Mouse (Mus musculus): ENCODE results near the gene Gm13757. TPM values are rescaled to one million over a fixed set of nuclear protein-coding genes. Genes with fewer than 3 reads are reported as not detected.

Gm13757 gene
- not detected in 2 replicates for polyA plus RNA-seq (2012; rRNA removed)

DNA sequence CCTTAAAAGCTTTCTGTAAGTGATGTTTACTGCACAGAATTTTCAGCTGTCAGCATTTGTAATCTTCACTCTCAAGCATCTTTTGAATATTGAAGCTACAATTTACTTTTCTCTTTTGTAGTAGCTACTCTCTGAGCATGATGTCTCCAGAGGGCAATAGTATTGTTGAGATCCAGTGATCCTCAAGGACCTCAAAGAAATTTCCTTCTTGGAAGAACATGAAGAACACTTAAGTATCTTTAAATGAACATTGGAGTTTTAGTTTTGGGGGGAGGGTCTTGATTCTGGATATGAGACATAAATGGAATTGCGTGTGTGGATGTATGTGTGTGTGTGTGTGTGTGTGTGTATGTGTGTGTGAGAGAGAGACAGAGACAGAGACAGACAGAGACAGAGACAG, at the start of gene Gm13757:
Gene Gm13757, minus strand, starts transcription at position 101 of the 400 bp plus-strand sequence.

DNA sequence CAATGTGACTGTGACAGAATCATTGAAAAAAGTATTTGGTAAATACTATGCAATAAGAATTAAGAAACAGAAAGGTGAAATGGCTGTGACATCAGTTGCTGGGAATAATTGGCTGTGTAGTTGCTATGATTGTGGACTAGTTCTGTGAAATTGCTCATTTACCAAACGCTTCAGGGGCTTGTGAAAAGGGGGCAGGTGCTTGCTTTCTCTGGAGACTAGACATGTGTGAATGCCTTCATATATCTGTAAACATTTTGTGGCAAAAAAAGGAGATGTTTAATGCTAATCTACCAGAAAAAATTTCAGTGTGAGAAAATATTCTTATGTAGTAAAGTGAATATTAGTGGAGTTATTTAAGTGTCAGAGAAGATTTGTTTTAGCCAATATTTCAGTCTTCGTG, 44.1 kb upstream of the Gm13757 start, which contains the start of gene Olfr1185-ps1:
Gene Olfr1185-ps1, plus strand, starts transcription at position 301 of the 400 bp plus-strand sequence.

DNA sequence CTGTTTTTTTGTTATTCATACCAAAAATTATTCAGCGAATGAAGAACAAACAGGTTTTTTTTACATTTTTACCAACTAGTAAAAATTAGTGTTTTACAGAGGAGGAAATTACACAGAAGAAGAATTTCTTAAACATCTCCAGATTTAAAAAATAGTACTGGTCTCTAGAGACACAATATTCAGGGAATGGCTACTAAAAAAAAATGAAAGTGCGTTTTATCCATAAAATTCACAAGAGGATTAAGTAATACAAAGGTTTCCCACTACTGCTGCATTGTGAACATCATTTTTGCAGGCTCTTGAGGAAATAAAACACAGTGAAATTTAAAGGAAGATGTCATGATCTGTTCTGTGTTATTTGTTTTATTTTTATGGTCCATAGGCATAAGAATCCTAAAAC, 34.4 kb upstream of the Gm13757 start, which contains the start of gene Olfr1184:
Gene Olfr1184, plus strand, starts transcription at position 301 of the 400 bp plus-strand sequence.

DNA sequence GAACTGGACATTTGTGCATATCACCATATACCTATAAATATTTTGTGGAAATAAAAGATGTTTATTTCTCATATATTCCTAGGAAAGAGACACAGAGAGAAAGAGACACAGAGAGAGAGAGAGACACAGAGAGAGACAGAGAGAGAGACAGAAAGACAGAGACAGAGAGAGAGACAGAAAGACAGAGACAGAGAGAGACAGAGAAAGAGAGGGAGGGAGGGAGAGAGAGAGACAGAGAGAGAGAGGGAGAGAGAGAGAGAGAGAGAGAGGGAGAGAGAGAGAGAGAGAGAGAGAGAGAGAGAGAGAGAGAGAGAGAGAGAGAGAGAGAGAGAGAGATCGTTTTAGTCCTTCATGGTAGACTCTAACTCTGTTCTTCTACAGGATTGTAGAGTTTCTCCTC, 5.6 kb upstream of the Gm13757 start, which contains the start of gene Olfr1183:
Gene Olfr1183, plus strand, starts transcription at position 301 of the 400 bp plus-strand sequence.

DNA sequence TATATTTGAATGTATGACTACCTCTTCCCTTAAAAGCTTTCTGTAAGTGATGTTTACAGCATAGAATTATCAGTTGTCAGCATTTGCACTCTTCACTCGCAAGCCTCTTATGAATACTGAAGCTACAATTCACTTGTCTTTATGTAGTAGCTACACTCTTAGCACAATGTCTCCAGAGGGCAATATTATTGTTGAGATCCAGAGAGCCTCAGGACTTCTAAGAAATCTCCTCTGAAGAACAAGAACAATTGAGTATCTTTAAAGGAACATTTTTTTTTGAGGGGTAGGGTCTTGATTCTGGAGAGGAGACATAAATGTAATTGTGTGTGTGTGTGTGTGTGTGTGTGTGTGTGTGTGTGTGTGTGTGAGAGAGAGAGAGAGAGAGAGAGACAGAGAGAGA, 22.9 kb downstream of the Gm13757 start, which contains the start of gene Olfr1181:
Gene Olfr1181, minus strand, starts transcription at position 101 of the 400 bp plus-strand sequence.

DNA sequence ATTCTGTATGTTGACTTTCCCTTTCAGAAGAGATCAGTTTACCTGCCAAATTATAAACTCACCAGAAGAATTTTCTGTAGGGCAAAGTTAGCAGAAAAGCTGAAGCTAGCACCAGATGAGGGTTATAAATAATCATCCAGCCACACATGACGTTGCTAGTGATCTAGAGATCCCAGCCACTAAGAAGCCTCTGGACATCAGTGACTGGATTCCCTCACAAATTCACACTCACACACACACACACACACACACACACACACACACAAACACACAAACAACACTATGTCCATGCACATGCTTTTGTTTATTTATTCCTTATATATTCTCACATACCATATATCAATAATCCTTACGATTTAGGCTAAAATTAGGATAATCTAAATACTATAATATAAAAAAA, 29.9 kb downstream of the Gm13757 start, which contains the start of gene Olfr1180:
Gene Olfr1180, minus strand, starts transcription at position 101 of the 400 bp plus-strand sequence.

DNA sequence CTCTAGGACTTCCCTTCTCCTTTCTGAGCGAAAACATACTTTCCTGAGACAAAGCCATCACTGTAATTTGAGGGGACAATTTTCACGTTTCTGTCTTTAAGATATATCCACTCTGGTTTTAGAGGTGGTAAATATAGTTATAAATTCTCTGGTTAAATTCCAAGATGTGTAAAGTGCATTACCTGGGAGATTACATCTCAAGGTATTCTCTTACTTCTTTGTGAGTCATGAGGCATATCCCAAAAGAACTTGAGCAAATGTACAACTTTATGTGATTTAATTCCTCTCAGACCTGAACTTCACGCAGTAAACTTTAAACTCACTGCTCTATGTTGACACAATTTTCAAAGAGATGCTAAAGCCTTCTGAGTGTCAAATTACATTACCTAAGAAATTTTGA, 42.6 kb downstream of the Gm13757 start, which contains the start of gene Olfr1179:
Gene Olfr1179, minus strand, starts transcription at position 101 of the 400 bp plus-strand sequence.

Other genes with a start within 250 kb of the Gm13757 start
- not detected in 2 replicates for gene Olfr1170, start 220.8 kb downstream of the Gm13757 start, polyA plus RNA-seq (2012; rRNA removed)
- gene Olfr1173, start 169.3 kb downstream of the Gm13757 start, polyA plus RNA-seq (2012; rRNA removed) = not detected in 2 replicates
- not detected in 2 replicates for gene Olfr1174-ps, start 134.0 kb downstream of the Gm13757 start, polyA plus RNA-seq (2012; rRNA removed)
- not detected in 2 replicates for gene Olfr1175-ps, start 121.9 kb downstream of the Gm13757 start, polyA plus RNA-seq (2012; rRNA removed)
- gene Olfr1176, start 112.4 kb downstream of the Gm13757 start, polyA plus RNA-seq (2012; rRNA removed) = not detected in 2 replicates
- not detected in 2 replicates for gene Olfr1177-ps, start 102.6 kb downstream of the Gm13757 start, polyA plus RNA-seq (2012; rRNA removed)
- gene Olfr1178, start 62.1 kb downstream of the Gm13757 start, polyA plus RNA-seq (2012; rRNA removed) = not detected in 2 replicates
- gene Olfr1179, start 42.7 kb downstream of the Gm13757 start, polyA plus RNA-seq (2012; rRNA removed) = not detected in 2 replicates
- gene Olfr1180, start 30.0 kb downstream of the Gm13757 start, polyA plus RNA-seq (2012; rRNA removed) = not detected in 2 replicates
- not detected in 2 replicates for gene Olfr1181, start 23.0 kb downstream of the Gm13757 start, polyA plus RNA-seq (2012; rRNA removed)
- not detected in 2 replicates for gene Olfr1183, start 5.7 kb upstream of the Gm13757 start, polyA plus RNA-seq (2012; rRNA removed)
- gene Olfr1184, start 34.5 kb upstream of the Gm13757 start, polyA plus RNA-seq (2012; rRNA removed) = not detected in 2 replicates
- gene Olfr1185-ps1, start 44.2 kb upstream of the Gm13757 start, polyA plus RNA-seq (2012; rRNA removed) = not detected in 2 replicates
- not detected in 2 replicates for gene Olfr1186, start 69.4 kb upstream of the Gm13757 start, polyA plus RNA-seq (2012; rRNA removed)
- not detected in 2 replicates for gene Olfr1188, start 107.8 kb upstream of the Gm13757 start, polyA plus RNA-seq (2012; rRNA removed)
- not detected in 2 replicates for gene Olfr1189, start 137.3 kb upstream of the Gm13757 start, polyA plus RNA-seq (2012; rRNA removed)
- gene Olfr1191-ps1, start 191.4 kb upstream of the Gm13757 start, polyA plus RNA-seq (2012; rRNA removed) = not detected in 2 replicates
- gene Olfr1192-ps1, start 199.4 kb upstream of the Gm13757 start, polyA plus RNA-seq (2012; rRNA removed) = not detected in 2 replicates
- not detected in 2 replicates for gene Olfr1193, start 226.5 kb upstream of the Gm13757 start, polyA plus RNA-seq (2012; rRNA removed)
- gene Olfr1195, start 240.1 kb upstream of the Gm13757 start, polyA plus RNA-seq (2012; rRNA removed) = not detected in 2 replicates